Mouse (Mus musculus): Measurements from ENCODE around the gene Epn2. TPM values are rescaled to one million over a fixed set of nuclear protein-coding genes. Genes with fewer than 3 reads are reported as not detected.
A peak's percentile ranks its signal among the peaks of the same experiment; 100 is the strongest.

Epn2 gene
- polyA plus RNA-seq, 1 experiment from 2014 or later: 17.8 TPM

DNA sequence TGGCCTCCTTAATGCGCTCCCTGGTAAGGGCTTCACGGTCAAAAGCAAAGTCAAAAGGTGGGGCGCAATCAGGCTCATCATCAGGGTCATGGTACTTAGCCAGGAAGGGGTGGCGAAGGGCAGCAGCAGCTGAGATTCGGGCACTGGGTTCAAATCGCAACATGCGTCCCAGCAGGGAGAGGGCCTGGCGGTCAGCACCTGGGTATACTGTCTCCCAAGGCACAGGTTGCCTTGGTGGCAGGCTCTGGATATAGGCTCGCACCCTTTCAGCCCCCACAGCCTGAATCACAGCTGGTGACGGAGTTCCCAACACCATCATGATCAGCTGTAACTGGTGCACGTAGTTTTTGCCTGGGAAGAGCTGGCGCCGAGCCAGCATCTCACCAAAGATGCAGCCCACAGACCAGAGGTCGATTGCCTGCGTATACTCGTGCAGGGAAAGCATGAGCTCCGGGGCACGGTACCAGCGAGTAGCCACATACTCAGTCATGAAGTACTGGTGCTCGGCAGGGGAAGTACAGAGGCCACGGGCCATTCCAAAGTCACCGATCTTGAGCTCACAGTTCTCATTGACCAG lies 88.5 kb downstream of the Epn2 start:
- Histone ChIP-seq H3K9me3 (ENCODE audit: control insufficient read depth, low read length) (no peaks in the 10 kb centered on the region), H3K36me3 (ENCODE audit: control insufficient read depth, insufficient read depth, low read length) (peaks cover 15% of the 10 kb centered on the region), H3K4me1 (replicated peaks; ENCODE audit: control insufficient read depth, insufficient read depth) (peaks cover 4% of the 10 kb centered on the region; the same call in 1 of the 2 replicates), H3K4me2 (replicated peaks; ENCODE audit: low read depth) (no peak overlapping the region), H3K4me3 (ENCODE audit: low read depth, low read length) (no peak overlapping the region), H3K9ac (ENCODE audit: low read length) (no peak overlapping the region), H3K27ac (replicated peaks) (no peak overlapping the region), H3K27me3 (ENCODE audit: control insufficient read depth, insufficient read depth, low read length) (no peaks in the 10 kb centered on the region)
- 85% methylated on average over 22 of the region's 22 CpGs for WGBS
- TF ChIP-seq CTCF (IDR thresholded peaks at IDR 0.05; ENCODE audit: low read depth) (no peak), EP300 (optimal IDR thresholded peaks at IDR 0.05) (no peak)
- ATAC-seq (ENCODE audit: low FRiP score, low TSS enrichment): no peak
- no peak for DNase-seq (ENCODE audit: low spot score)

DNA sequence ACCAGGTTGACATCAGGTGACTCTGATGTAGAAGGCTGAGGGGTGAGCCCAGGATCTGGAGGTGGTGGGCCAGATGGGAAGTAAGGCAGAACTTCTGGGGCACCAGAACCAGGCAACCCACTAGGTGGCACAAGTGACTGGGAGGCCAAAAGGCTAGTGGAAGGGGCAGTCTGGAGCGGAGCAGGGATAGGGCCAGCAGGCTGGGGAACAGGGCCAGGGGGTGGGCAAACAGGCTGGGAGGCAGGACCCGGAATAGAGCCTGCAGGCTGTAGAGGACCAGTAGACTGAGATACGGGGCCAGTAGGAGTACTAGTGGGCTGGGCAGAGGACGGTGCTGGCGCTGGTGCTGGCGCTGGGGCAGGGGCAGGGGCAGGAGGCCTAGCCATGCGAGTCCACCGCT lies 89.6 kb downstream of the Epn2 start:
- Histone ChIP-seq H3K27me3 (ENCODE audit: control insufficient read depth, insufficient read depth, low read length) (no peaks in the 10 kb centered on the region), H3K36me3 (ENCODE audit: control insufficient read depth, insufficient read depth, low read length) (peaks cover 15% of the 10 kb centered on the region), H3K4me2 (replicated peaks; ENCODE audit: low read depth) (no peak overlapping the region), H3K4me1 (replicated peaks; ENCODE audit: control insufficient read depth, insufficient read depth) (peaks cover 4% of the 10 kb centered on the region; the same call in 1 of the 2 replicates), H3K4me3 (ENCODE audit: low read depth, low read length) (no peak overlapping the region), H3K27ac (replicated peaks) (no peak overlapping the region), H3K9ac (ENCODE audit: low read length) (no peak overlapping the region), H3K9me3 (ENCODE audit: control insufficient read depth, low read length) (no peaks in the 10 kb centered on the region)
- TF ChIP-seq EP300 (optimal IDR thresholded peaks at IDR 0.05) (no peak), CTCF (IDR thresholded peaks at IDR 0.05; ENCODE audit: low read depth) (no peak)
- 94% methylated on average over 8 of the region's 8 CpGs for WGBS
- DNase-seq (ENCODE audit: low spot score) (no peak), ATAC-seq (ENCODE audit: low FRiP score, low TSS enrichment) (no peak)

DNA sequence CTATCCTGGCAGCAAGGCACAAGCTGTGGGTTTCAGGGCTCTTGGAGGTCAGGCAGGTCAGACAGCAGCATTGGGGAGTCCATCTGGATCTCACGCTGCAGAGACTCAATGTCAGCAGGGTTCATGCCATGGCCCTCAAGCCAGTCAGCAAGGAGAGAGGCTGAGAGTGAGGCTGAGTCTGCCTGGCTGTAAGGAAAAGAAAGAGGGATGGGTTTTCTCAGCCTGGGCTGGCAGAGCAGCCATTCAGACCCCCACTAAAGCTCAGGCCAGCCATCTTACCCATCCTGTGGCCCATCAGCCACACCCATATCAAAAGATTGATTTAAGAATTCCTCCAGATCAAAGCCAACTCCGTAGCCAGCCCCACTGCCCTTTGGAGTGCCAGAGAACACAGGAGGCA lies 90.4 kb downstream of the Epn2 start:
- H3K4me2 ChIP-seq (replicated peaks; ENCODE audit: low read depth): no peak overlapping the region
- H3K36me3 ChIP-seq (ENCODE audit: control insufficient read depth, insufficient read depth, low read length): peaks cover 15% of the 10 kb centered on the region
- H3K4me3 ChIP-seq (ENCODE audit: low read depth, low read length): no peak overlapping the region
- ATAC-seq (ENCODE audit: low FRiP score, low TSS enrichment) (no peak), DNase-seq (ENCODE audit: low spot score) (no peak)
- no peaks in the 10 kb centered on the region for H3K27me3 ChIP-seq (ENCODE audit: control insufficient read depth, insufficient read depth, low read length)
- no peaks in the 10 kb centered on the region for H3K9me3 ChIP-seq (ENCODE audit: control insufficient read depth, low read length)
- no peak overlapping the region for H3K27ac ChIP-seq (replicated peaks)
- H3K4me1 ChIP-seq (replicated peaks; ENCODE audit: control insufficient read depth, insufficient read depth): peaks cover 7% of the 10 kb centered on the region
- TF ChIP-seq EP300 (optimal IDR thresholded peaks at IDR 0.05): no peak
- TF ChIP-seq CTCF (IDR thresholded peaks at IDR 0.05; ENCODE audit: low read depth): no peak
- WGBS: 85% methylated on average over 2 of the region's 2 CpGs
- H3K9ac ChIP-seq (ENCODE audit: low read length): no peak overlapping the region

DNA sequence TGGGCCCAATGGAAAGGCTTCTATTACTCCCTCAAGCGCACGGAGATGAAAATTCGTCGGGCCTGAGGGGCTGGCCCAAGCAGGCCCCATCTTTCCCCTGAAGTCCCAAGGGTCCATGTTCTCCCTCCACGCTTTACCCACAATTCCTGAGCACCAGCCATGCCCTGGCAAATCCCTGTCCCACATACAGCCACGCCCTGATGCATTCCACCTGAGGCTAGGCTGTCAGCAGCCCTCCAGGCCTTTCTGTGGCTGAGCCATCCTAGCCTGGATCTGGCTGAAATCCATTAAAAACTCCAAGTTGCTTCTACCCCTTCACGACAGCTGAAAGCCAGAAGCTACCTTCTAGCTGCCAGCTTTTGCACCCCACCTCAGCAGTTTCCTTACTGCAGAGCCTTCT lies 91.6 kb downstream of the Epn2 start:
- no peaks in the 10 kb centered on the region for H3K9me3 ChIP-seq (ENCODE audit: control insufficient read depth, low read length)
- peaks cover 15% of the 10 kb centered on the region for H3K36me3 ChIP-seq (ENCODE audit: control insufficient read depth, insufficient read depth, low read length)
- TF ChIP-seq EP300 (optimal IDR thresholded peaks at IDR 0.05) (no peak), CTCF (IDR thresholded peaks at IDR 0.05; ENCODE audit: low read depth) (no peak)
- H3K4me1 ChIP-seq (replicated peaks; ENCODE audit: control insufficient read depth, insufficient read depth): peaks cover 4% of the 10 kb centered on the region; the same call in 1 of the 2 replicates
- no peaks in the 10 kb centered on the region for H3K27me3 ChIP-seq (ENCODE audit: control insufficient read depth, insufficient read depth, low read length)
- H3K9ac ChIP-seq (ENCODE audit: low read length): no peak overlapping the region
- ATAC-seq (ENCODE audit: low FRiP score, low TSS enrichment): no peak
- no peak overlapping the region for H3K4me3 ChIP-seq (ENCODE audit: low read depth, low read length)
- no peak for DNase-seq (ENCODE audit: low spot score)
- no peak overlapping the region for H3K4me2 ChIP-seq (replicated peaks; ENCODE audit: low read depth)
- peak overlapping the region; percentile 92; the same call in 1 of the 2 replicates for H3K27ac ChIP-seq (replicated peaks)
- WGBS: 78% methylated on average over 7 of the region's 7 CpGs

DNA sequence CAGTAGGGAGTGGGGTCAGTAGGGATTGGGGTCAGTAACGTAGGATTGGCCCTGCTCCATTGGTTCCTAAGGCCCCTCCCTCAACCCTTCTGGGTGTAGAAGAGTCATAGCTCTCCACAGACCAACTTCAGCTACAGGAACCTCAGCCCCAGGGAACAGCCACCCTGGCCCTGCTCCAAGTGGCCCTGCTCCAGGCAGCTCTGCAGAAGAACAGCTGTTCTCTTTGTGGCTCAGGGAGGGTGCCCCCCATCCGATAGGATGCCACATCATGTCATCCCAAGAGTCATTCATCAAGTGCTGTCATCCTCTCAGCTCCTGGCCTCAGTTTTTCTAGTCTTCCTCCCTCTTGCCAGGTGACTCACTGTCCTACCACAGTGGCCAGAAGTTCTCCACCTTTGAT lies 92.1 kb downstream of the Epn2 start:
- Histone ChIP-seq H3K27me3 (ENCODE audit: control insufficient read depth, insufficient read depth, low read length) (no peaks in the 10 kb centered on the region), H3K4me1 (replicated peaks; ENCODE audit: control insufficient read depth, insufficient read depth) (peaks cover 4% of the 10 kb centered on the region; the same call in 1 of the 2 replicates), H3K36me3 (ENCODE audit: control insufficient read depth, insufficient read depth, low read length) (peaks cover 15% of the 10 kb centered on the region), H3K27ac (replicated peaks) (peak overlapping the region; percentile 92; the same call in 1 of the 2 replicates), H3K9ac (ENCODE audit: low read length) (no peak overlapping the region), H3K9me3 (ENCODE audit: control insufficient read depth, low read length) (no peaks in the 10 kb centered on the region), H3K4me2 (replicated peaks; ENCODE audit: low read depth) (peak overlapping the region; percentile 51; the same call in 1 of the 2 replicates), H3K4me3 (ENCODE audit: low read depth, low read length) (no peak overlapping the region)
- TF ChIP-seq EP300 (optimal IDR thresholded peaks at IDR 0.05) (no peak), CTCF (IDR thresholded peaks at IDR 0.05; ENCODE audit: low read depth) (no peak)
- 31% methylated on average over 2 of the region's 2 CpGs for WGBS
- no peak for ATAC-seq (ENCODE audit: low FRiP score, low TSS enrichment)
- DNase-seq (ENCODE audit: low spot score): peak; percentile 49

DNA sequence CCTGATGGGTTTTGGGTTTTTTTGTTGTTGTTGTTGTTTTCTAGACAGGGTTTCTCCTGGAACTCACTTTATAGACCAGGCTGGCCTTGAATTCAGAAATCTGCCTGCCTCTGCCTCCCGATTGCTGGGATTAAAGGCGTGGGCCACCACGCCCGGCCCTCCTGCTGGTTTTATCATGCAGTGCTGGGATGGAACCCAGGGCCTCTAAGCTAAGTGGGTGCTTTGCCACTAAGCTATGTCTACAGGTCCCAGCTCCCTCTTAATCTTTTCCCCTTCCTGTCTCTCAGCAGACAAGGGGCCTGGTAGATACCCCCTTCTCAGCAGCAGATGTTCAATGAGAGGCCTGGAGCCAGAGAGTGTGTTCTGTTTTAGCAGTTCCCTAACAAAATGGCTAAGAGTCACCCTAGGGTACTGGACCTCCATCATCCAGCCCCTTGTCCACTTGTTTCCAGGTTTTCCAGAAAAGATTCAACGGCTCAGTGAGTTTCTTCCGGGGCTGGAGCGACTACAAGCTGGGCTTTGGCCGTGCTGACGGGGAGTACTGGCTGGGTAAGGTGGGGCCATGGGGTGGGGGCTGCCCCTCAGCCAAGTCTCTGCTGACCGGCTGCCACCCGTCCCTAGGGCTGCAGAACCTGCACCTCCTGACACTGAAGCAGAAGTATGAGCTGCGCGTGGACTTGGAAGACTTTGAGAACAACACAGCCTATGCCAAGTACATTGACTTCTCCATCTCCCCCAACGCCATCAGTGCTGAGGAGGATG lies 92.8 kb downstream of the Epn2 start:
- Histone ChIP-seq H3K9ac (ENCODE audit: low read length) (peak overlapping the region; percentile 56), H3K9me3 (ENCODE audit: control insufficient read depth, low read length) (no peaks in the 10 kb centered on the region), H3K27ac (replicated peaks) (peak overlapping the region; percentile 92), H3K4me1 (replicated peaks; ENCODE audit: control insufficient read depth, insufficient read depth) (peaks cover 4% of the 10 kb centered on the region; the same call in 1 of the 2 replicates), H3K4me2 (replicated peaks; ENCODE audit: low read depth) (peak overlapping the region; percentile 51), H3K4me3 (ENCODE audit: low read depth, low read length) (peak overlapping the region; percentile 36), H3K36me3 (ENCODE audit: control insufficient read depth, insufficient read depth, low read length) (peaks cover 15% of the 10 kb centered on the region), H3K27me3 (ENCODE audit: control insufficient read depth, insufficient read depth, low read length) (no peaks in the 10 kb centered on the region)
- DNase-seq (ENCODE audit: low spot score) (no peak), ATAC-seq (ENCODE audit: low FRiP score, low TSS enrichment) (no peak)
- WGBS: 68% methylated on average over 14 of the region's 14 CpGs
- TF ChIP-seq CTCF (IDR thresholded peaks at IDR 0.05; ENCODE audit: low read depth) (no peak), EP300 (optimal IDR thresholded peaks at IDR 0.05) (no peak)

All from stomach, postnatal 0 days (tissue).